Mouse (Mus musculus) kidney, adult 2 months (tissue): ENCODE results near the gene Golph3. TPM values are rescaled to one million over a fixed set of nuclear protein-coding genes. Genes with fewer than 3 reads are reported as not detected.

ENCODE experiments used
- DNase-seq: peaks from one replicate; pipeline ENCODE4 v3.0.0; 2021
- H3K27ac ChIP-seq: fragments of 200-500 bp; 2 replicates; pipeline ENCODE4 v1.5.1; 2012; ENCODE audit warnings: low read depth, low read length, control low read depth, inconsistent platforms; ENCODE audit not compliant: insufficient read depth
- H3K27me3 ChIP-seq: fragments of 200-500 bp; replicated peaks from 2 replicates; pipeline ENCODE4 v1.6.1; 2012; ENCODE audit warnings: mild to moderate bottlenecking, moderate library complexity, low read length, inconsistent platforms; ENCODE audit not compliant: control insufficient read depth, insufficient read depth
- H3K36me3 ChIP-seq: fragments of 200-500 bp; 2 replicates; pipeline ENCODE4 v1.6.1; 2012; ENCODE audit warnings: mild to moderate bottlenecking, moderate library complexity, low read length, inconsistent platforms; ENCODE audit not compliant: control insufficient read depth, insufficient read depth
- H3K4me1 ChIP-seq: fragments of 200-500 bp; 2 replicates; pipeline ENCODE4 v1.6.1; 2011; ENCODE audit warnings: low read length; ENCODE audit not compliant: control insufficient read depth, insufficient read depth
- H3K4me3 ChIP-seq: fragments of 200-500 bp; 2 replicates; pipeline ENCODE4 v1.5.1; 2011; ENCODE audit warnings: mild to moderate bottlenecking, low read depth, low read length, control low read depth; ENCODE audit not compliant: insufficient read depth
- CTCF ChIP-seq: fragments of 200-500 bp; conservative IDR thresholded peaks from 2 replicates; pipeline ENCODE4 v1.5.1; 2011; ENCODE audit warnings: low read depth, mild to moderate bottlenecking, control low read depth, low read length, moderate library complexity, mixed read lengths; ENCODE audit not compliant: insufficient read depth, insufficient read length
- POLR2A ChIP-seq: fragments of 200-500 bp; IDR thresholded peaks from one replicate; pipeline ENCODE4 v1.6.1; 2011; ENCODE audit warnings: low read depth, low read length, control low read depth
- whole genome bisulfite sequencing: fragments of 180-500 bp; shearing (Covaris S2); methylation state at CpG from one replicate; pipeline ENCODE4 v1.1.7; 2018; 5-methylcytosine and 5-hydroxymethylcytosine counted together
- polyA plus RNA-seq: library from polyadenylated mRNA; depleted of rRNA; stranded (reverse); fragments of >200 nt; gene quantifications from 2 replicates; pipeline ENCODE4 v1.2.3, GENCODE M21; 2012

Gene Golph3
- polyA plus RNA-seq, 1 experiment: 73.6 TPM

- Histone ChIP-seq H3K4me3 (no peak overlapping the region), H3K27me3 (no peaks in the 10 kb centered on the region), H3K36me3 (no peaks in the 10 kb centered on the region), H3K27ac (no peak overlapping the region), H3K4me1 (peaks cover 24% of the 10 kb centered on the region)
- DNase-seq: no peak
- TF ChIP-seq POLR2A (no peak), CTCF (no peak)
Measured at GRCm38 (mm10) chr15:12330892-12331291, 9.6 kb downstream of the Golph3 start.

GRCm38 (mm10) chr15:12331300-12331699 lies 10.1 kb downstream of the Golph3 start:
- Histone ChIP-seq H3K4me1 (peaks cover 24% of the 10 kb centered on the region), H3K27ac (no peak overlapping the region), H3K27me3 (no peaks in the 10 kb centered on the region), H3K36me3 (no peaks in the 10 kb centered on the region), H3K4me3 (no peak overlapping the region)
- DNase-seq: no peak
- 55% methylated on average over 1 of the region's 1 CpGs for WGBS
- no peak for TF ChIP-seq CTCF
- no peak for TF ChIP-seq POLR2A

- H3K36me3 ChIP-seq: no peaks in the 10 kb centered on the region
- no peaks in the 10 kb centered on the region for H3K27me3 ChIP-seq
- TF ChIP-seq CTCF (no peak), POLR2A (no peak)
- 64% methylated on average over 4 of the region's 4 CpGs for WGBS
- no peak overlapping the region for H3K4me3 ChIP-seq
- peaks cover 29% of the 10 kb centered on the region for H3K4me1 ChIP-seq
- no peak for DNase-seq
- H3K27ac ChIP-seq: no peak overlapping the region
Measured at GRCm38 (mm10) chr15:12334381-12334780, 13.1 kb downstream of the Golph3 start.

- Histone ChIP-seq H3K4me3 (no peak overlapping the region), H3K36me3 (no peaks in the 10 kb centered on the region), H3K27ac (no peak overlapping the region), H3K4me1 (peaks cover 20% of the 10 kb centered on the region), H3K27me3 (no peaks in the 10 kb centered on the region)
- TF ChIP-seq CTCF (no peak), POLR2A (no peak)
- WGBS: 60% methylated on average over 4 of the region's 4 CpGs
- DNase-seq: no peak
Measured at GRCm38 (mm10) chr15:12337030-12337778, 16.0 kb downstream of the Golph3 start.

GRCm38 (mm10) chr15:12337779-12338137 lies 16.5 kb downstream of the Golph3 start:
- Histone ChIP-seq H3K36me3 (no peaks in the 10 kb centered on the region; the same call in 1 of the 2 replicates), H3K27ac (no peak overlapping the region), H3K27me3 (no peaks in the 10 kb centered on the region), H3K4me1 (peaks cover 20% of the 10 kb centered on the region), H3K4me3 (no peak overlapping the region)
- no peak for DNase-seq
- TF ChIP-seq CTCF: no peak
- no peak for TF ChIP-seq POLR2A
- WGBS: 32% methylated on average over 3 of the region's 3 CpGs

GRCm38 (mm10) chr15:12340536-12341400 lies 19.5 kb downstream of the Golph3 start:
- 61% methylated on average over 5 of the region's 5 CpGs for WGBS
- H3K4me1 ChIP-seq: peaks cover 11% of the 10 kb centered on the region; the same call in 1 of the 2 replicates
- no peak for TF ChIP-seq CTCF
- no peak overlapping the region for H3K27ac ChIP-seq
- H3K36me3 ChIP-seq: peaks cover 3% of the 10 kb centered on the region
- H3K4me3 ChIP-seq: no peak overlapping the region
- H3K27me3 ChIP-seq: no peaks in the 10 kb centered on the region
- DNase-seq: no peak

- DNase-seq: no peak
- H3K27ac ChIP-seq: no peak overlapping the region
- 64% methylated on average over 4 of the region's 4 CpGs for WGBS
- H3K36me3 ChIP-seq: peaks cover 4% of the 10 kb centered on the region
- H3K27me3 ChIP-seq: no peaks in the 10 kb centered on the region
- H3K4me3 ChIP-seq: no peak overlapping the region
- peaks cover 10% of the 10 kb centered on the region; the same call in 1 of the 2 replicates for H3K4me1 ChIP-seq
- TF ChIP-seq POLR2A (no peak), CTCF (no peak)
Measured at GRCm38 (mm10) chr15:12341401-12341758, 20.1 kb downstream of the Golph3 start.
